Mouse (Mus musculus) kidney, embryonic 15.5 days (tissue): ENCODE data around the gene Axl. TPM values are rescaled to one million over a fixed set of nuclear protein-coding genes. Genes with fewer than 3 reads are reported as not detected.

Experiments
- ATAC-seq: fragments of 200-750 bp; cut with Nextera tagmentation; replicated peaks from 2 replicates; pipeline ENCODE4 v1.8.0; 2017; ENCODE audit warnings: moderate TSS enrichment; ENCODE audit not compliant: low FRiP score
- H3K27ac ChIP-seq: fragments of 300-500 bp; sonication (generic); 2 replicates; pipeline ENCODE4 v1.5.1; 2015; ENCODE audit warnings: mild to moderate bottlenecking, inconsistent platforms
- H3K27me3 ChIP-seq: fragments of 300-500 bp; sonication (generic); 2 replicates; pipeline ENCODE4 v1.6.1; 2015; ENCODE audit warnings: inconsistent platforms
- H3K36me3 ChIP-seq: fragments of 300-500 bp; sonication (generic); 2 replicates; pipeline ENCODE4 v1.6.1; 2015; ENCODE audit warnings: inconsistent platforms
- H3K4me1 ChIP-seq: fragments of 300-500 bp; sonication (generic); 2 replicates; pipeline ENCODE4 v1.6.1; 2015; ENCODE audit warnings: inconsistent platforms
- H3K4me2 ChIP-seq: fragments of 300-500 bp; sonication (generic); 2 replicates; pipeline ENCODE4 v1.6.1; 2015; ENCODE audit warnings: moderate library complexity, mild to moderate bottlenecking, inconsistent platforms
- H3K4me3 ChIP-seq: fragments of 300-500 bp; sonication (generic); replicated peaks from 2 replicates; pipeline ENCODE4 v1.5.1; 2015; ENCODE audit warnings: mild to moderate bottlenecking, inconsistent platforms
- H3K9ac ChIP-seq: fragments of 300-500 bp; sonication (generic); 2 replicates; pipeline ENCODE4 v1.6.1; 2015; ENCODE audit warnings: mild to moderate bottlenecking, inconsistent platforms
- H3K9me3 ChIP-seq: fragments of 300-500 bp; sonication (generic); replicated peaks from 2 replicates; pipeline ENCODE4 v1.6.1; 2016; ENCODE audit warnings: inconsistent platforms
- WGBS: fragments of 180-500 bp; shearing (Covaris S2); methylation state at CpG from one replicate; pipeline ENCODE4 v1.1.7; 2015; ENCODE audit warnings: mixed read lengths; 5-methylcytosine and 5-hydroxymethylcytosine counted together
- microRNA-seq: library from miRNA; unstranded; fragments of <30 nt; microRNA quantifications from one replicate; pipeline ENCODE4, GENCODE M21; 2016
- polyA plus RNA-seq: library from polyadenylated mRNA; unstranded; fragments of >200 nt; fragmentation: Nextera tagmentation; extraction: Ambion mirVana; gene quantifications from 2 replicates; pipeline ENCODE4 v1.2.1, GENCODE M21; 2015

Axl gene
- polyA plus RNA-seq, 1 experiment from 2014 or later, result 91.5 TPM

GRCm38 (mm10) chr7:25717478-25717877 lies 71.0 kb downstream of the Axl start:
- ATAC-seq, result no peak
- Histone ChIP-seq H3K27ac (no peak overlapping the region), H3K4me1 (peaks cover 25% of the 10 kb centered on the region), H3K27me3 (no peaks in the 10 kb centered on the region), H3K4me2 (peak overlapping the region; percentile 83), H3K36me3 (peaks cover 67% of the 10 kb centered on the region), H3K9me3 (no peaks in the 10 kb centered on the region), H3K4me3 (peak overlapping the region; percentile 86), H3K9ac (peak overlapping the region; percentile 68; the same call in 1 of the 2 replicates)
- WGBS, result 96% methylated on average over 3 of the region's 3 CpGs

GRCm38 (mm10) chr7:25715731-25716271 lies 72.7 kb downstream of the Axl start:
- H3K27me3 ChIP-seq, result no peaks in the 10 kb centered on the region
- H3K4me3 ChIP-seq, result no peak overlapping the region
- peaks cover 37% of the 10 kb centered on the region for H3K4me1 ChIP-seq
- H3K9me3 ChIP-seq, result no peaks in the 10 kb centered on the region
- H3K36me3 ChIP-seq, result peaks cover 56% of the 10 kb centered on the region
- WGBS, result 96% methylated on average over 22 of the region's 22 CpGs
- no peak overlapping the region for H3K9ac ChIP-seq
- H3K27ac ChIP-seq, result no peak overlapping the region
- H3K4me2 ChIP-seq, result no peak overlapping the region
- ATAC-seq, result no peak

- no peak overlapping the region for H3K4me3 ChIP-seq
- WGBS, result 88% methylated on average over 8 of the region's 8 CpGs
- no peaks in the 10 kb centered on the region for H3K27me3 ChIP-seq
- H3K4me1 ChIP-seq, result peaks cover 43% of the 10 kb centered on the region
- no peak overlapping the region for H3K4me2 ChIP-seq
- no peaks in the 10 kb centered on the region for H3K9me3 ChIP-seq
- H3K27ac ChIP-seq, result no peak overlapping the region
- peaks cover 49% of the 10 kb centered on the region for H3K36me3 ChIP-seq
- no peak for ATAC-seq
- no peak overlapping the region for H3K9ac ChIP-seq
These were observed 73.9 kb downstream of the Axl start for GRCm38 (mm10) chr7:25714581-25714980.

GRCm38 (mm10) chr7:25712801-25713200 lies 75.7 kb downstream of the Axl start:
- Histone ChIP-seq H3K36me3 (peaks cover 49% of the 10 kb centered on the region), H3K9ac (no peak overlapping the region), H3K27me3 (no peaks in the 10 kb centered on the region), H3K4me3 (no peak overlapping the region), H3K9me3 (no peaks in the 10 kb centered on the region), H3K27ac (no peak overlapping the region), H3K4me1 (peaks cover 39% of the 10 kb centered on the region), H3K4me2 (no peak overlapping the region)
- ATAC-seq, result no peak
- 87% methylated on average over 9 of the region's 9 CpGs for WGBS

- Histone ChIP-seq H3K4me1 (peaks cover 41% of the 10 kb centered on the region), H3K36me3 (peaks cover 48% of the 10 kb centered on the region), H3K9me3 (no peaks in the 10 kb centered on the region), H3K27ac (0 out of 2 replicates have a peak overlapping the region, but pooled peaks have one; percentile 33), H3K4me2 (no peak overlapping the region), H3K4me3 (no peak overlapping the region), H3K9ac (no peak overlapping the region), H3K27me3 (no peaks in the 10 kb centered on the region)
- ATAC-seq, result no peak
- 33% methylated on average over 7 of the region's 7 CpGs for WGBS
These were observed 76.7 kb downstream of the Axl start for GRCm38 (mm10) chr7:25711731-25712197.

GRCm38 (mm10) chr7:25711165-25711564 lies 77.3 kb downstream of the Axl start:
- Histone ChIP-seq H3K4me2 (no peak overlapping the region; the same call in 1 of the 2 replicates), H3K9me3 (no peaks in the 10 kb centered on the region), H3K27me3 (no peaks in the 10 kb centered on the region), H3K9ac (no peak overlapping the region), H3K4me3 (no peak overlapping the region), H3K27ac (0 out of 2 replicates have a peak overlapping the region, but pooled peaks have one; percentile 33), H3K4me1 (peaks cover 47% of the 10 kb centered on the region), H3K36me3 (peaks cover 42% of the 10 kb centered on the region)
- peak; percentile 26; the same call in 1 of the 2 replicates for ATAC-seq
- WGBS, result 59% methylated on average over 5 of the region's 5 CpGs

GRCm38 (mm10) chr7:25710519-25711130 lies 77.9 kb downstream of the Axl start:
- Histone ChIP-seq H3K4me1 (peaks cover 53% of the 10 kb centered on the region), H3K27me3 (no peaks in the 10 kb centered on the region)
- peak; percentile 24; the same call in 1 of the 2 replicates for ATAC-seq

GRCm38 (mm10) chr7:25709961-25710360 lies 78.5 kb downstream of the Axl start:
- no peak for ATAC-seq
- no peaks in the 10 kb centered on the region for H3K9me3 ChIP-seq
- H3K4me2 ChIP-seq, result peak overlapping the region; percentile 30; the same call in 1 of the 2 replicates
- H3K9ac ChIP-seq, result peak overlapping the region; percentile 31; the same call in 1 of the 2 replicates
- no peak overlapping the region; the same call in 1 of the 2 replicates for H3K27ac ChIP-seq
- H3K4me3 ChIP-seq, result no peak overlapping the region
- WGBS, result 14% methylated on average over 12 of the region's 12 CpGs
- no peaks in the 10 kb centered on the region for H3K27me3 ChIP-seq
- peaks cover 30% of the 10 kb centered on the region for H3K36me3 ChIP-seq
- H3K4me1 ChIP-seq, result peaks cover 59% of the 10 kb centered on the region

More at GRCm38 (mm10) chr7:25710519-25711130, 77.9 kb downstream of the Axl start:
- H3K36me3 ChIP-seq, result peaks cover 36% of the 10 kb centered on the region
- H3K9me3 ChIP-seq, result no peaks in the 10 kb centered on the region
- no peak overlapping the region for H3K4me3 ChIP-seq
- H3K4me2 ChIP-seq, result peak overlapping the region; percentile 30
- 0 out of 2 replicates have a peak overlapping the region, but pooled peaks have one; percentile 31 for H3K9ac ChIP-seq
- 6% methylated on average over 6 of the region's 7 CpGs for WGBS
- peak overlapping the region; percentile 33 for H3K27ac ChIP-seq

GRCm38 (mm10) chr7:25707581-25708292 lies 80.8 kb downstream of the Axl start:
- Histone ChIP-seq H3K27me3 (peaks cover 13% of the 10 kb centered on the region), H3K9ac (no peak overlapping the region), H3K4me3 (no peak overlapping the region), H3K4me1 (peaks cover 76% of the 10 kb centered on the region), H3K9me3 (no peaks in the 10 kb centered on the region), H3K27ac (peak overlapping the region; percentile 81), H3K4me2 (peak overlapping the region; percentile 35; the same call in 1 of the 2 replicates), H3K36me3 (peaks cover 8% of the 10 kb centered on the region)
- 18% methylated on average over 15 of the region's 15 CpGs for WGBS
- peak; percentile 19 for ATAC-seq

Small RNAs within 50 kb of the gene (microRNA-seq; reads per million reads assigned to microRNA genes)
- not detected for gene Gm24865

Other genes starting within 250 kb of the Axl start
- 0.09 TPM in 2 replicates for gene Ceacam2, start 248.8 kb downstream of the Axl start, polyA plus RNA-seq
- gene Erich4, start 172.8 kb downstream of the Axl start, polyA plus RNA-seq, result 3.1 and 3.5 TPM in 2 replicates
- gene Dmac2, start 169.3 kb downstream of the Axl start, polyA plus RNA-seq, result 50.0 and 56.1 TPM in 2 replicates
- 10.4 and 13.6 TPM in 2 replicates for gene B3gnt8, start 162.1 kb downstream of the Axl start, polyA plus RNA-seq
- gene Bckdha, start 129.7 kb downstream of the Axl start, polyA plus RNA-seq, result 65.2 and 70.1 TPM in 2 replicates
- 81.2 and 87.5 TPM in 2 replicates for gene Exosc5, start 129.5 kb downstream of the Axl start, polyA plus RNA-seq
- gene Tmem91, start 113.5 kb downstream of the Axl start, polyA plus RNA-seq, result 2.4 and 2.8 TPM in 2 replicates
- gene B9d2, start 107.9 kb downstream of the Axl start, polyA plus RNA-seq, result 28.4 and 32.3 TPM in 2 replicates
- gene Tgfb1, start 101.7 kb downstream of the Axl start, polyA plus RNA-seq, result 3.0 and 3.1 TPM in 2 replicates
- gene Ccdc97, start 69.6 kb downstream of the Axl start, polyA plus RNA-seq, result 22.2 and 26.2 TPM in 2 replicates
- gene Hnrnpul1, start 33.9 kb downstream of the Axl start, polyA plus RNA-seq, result 61.3 and 65.0 TPM in 2 replicates
- gene Cyp2s1, start 28.2 kb upstream of the Axl start, polyA plus RNA-seq, result 17.2 and 18.1 TPM in 2 replicates
- not detected in 2 replicates for gene Cyp2b10, start 108.9 kb upstream of the Axl start, polyA plus RNA-seq